In genomic region chr15:83998115-83998514, GRCm38 (mm10) we compare ENCODE assay signal across 8 mouse cellular contexts.
A peak's percentile ranks its signal among the peaks of the same experiment; 100 is the strongest.
DNase-seq lines count a peak whose midpoint lies in the region; ATAC-seq lines count a peak whose summit lies in the region.
"Had no signal": no experiment of that assay in that cellular context is flagged by ENCODE, and none has a peak within 500 bp of the region (broad histone marks: within the 10 kb centered on the region; RNA-seq: fewer than 3 reads in every experiment).

No protein-coding gene starts in this region.

- peaks cover 18% of the 10 kb centered on the region for H3K27me3 ChIP-seq in embryonic facial prominence, embryonic 12.5 days
- no peaks in the 10 kb centered on the region for H3K27me3 ChIP-seq in neural tube, embryonic 11.5 days (ENCODE audit: control insufficient read depth, insufficient read depth, low read length)
- H3K27me3 ChIP-seq: liver, embryonic 13.5 days had no signal

- no peaks in the 10 kb centered on the region for H3K9me3 ChIP-seq in embryonic facial prominence, embryonic 12.5 days
- no peaks in the 10 kb centered on the region for H3K9me3 ChIP-seq in neural tube, embryonic 11.5 days (ENCODE audit: control insufficient read depth, low read length)
- H3K9me3 ChIP-seq: liver, embryonic 13.5 days had no signal

- no peak for ATAC-seq in embryonic facial prominence, embryonic 12.5 days (ENCODE audit: insufficient number of reproducible peaks, insufficient read depth, low FRiP score, low TSS enrichment)
- no peak for ATAC-seq in neural tube, embryonic 11.5 days (ENCODE audit: insufficient read depth, low FRiP score, low TSS enrichment)
- ATAC-seq in erythroblast, adult 5-6 weeks (replicated peaks; ENCODE audit: low FRiP score, poor library complexity, severe bottlenecking): no peak

- peak; percentile 69 for DNase-seq in cerebellum, adult 9-11 months
- peak; percentile 45 to 47 for DNase-seq in heart, postnatal 10 days
- DNase-seq in left cerebral cortex, postnatal 14 days (ENCODE audit: low spot score in 2 of 2): peak; percentile 70 to 87
- peak; percentile 33 for DNase-seq in neural tube, embryonic 11.5 days (ENCODE audit: low spot score)
- DNase-seq in spleen, adult 18-20 months: no peak
- DNase-seq: liver, embryonic 13.5 days had no signal

- no peaks in the 10 kb centered on the region for H3K36me3 ChIP-seq in embryonic facial prominence, embryonic 12.5 days
- H3K36me3 ChIP-seq in neural tube, embryonic 11.5 days (ENCODE audit: control insufficient read depth, insufficient read depth, low read length): no peaks in the 10 kb centered on the region
- H3K36me3 ChIP-seq: liver, embryonic 13.5 days had no signal

- H3K4me1 ChIP-seq in embryonic facial prominence, embryonic 12.5 days: peaks cover 3% of the 10 kb centered on the region
- H3K4me1 ChIP-seq in neural tube, embryonic 11.5 days (ENCODE audit: control insufficient read depth, insufficient read depth, low read length): no peaks in the 10 kb centered on the region
- H3K4me1 ChIP-seq: liver, embryonic 13.5 days had no signal

- H3K9ac ChIP-seq in embryonic facial prominence, embryonic 12.5 days: no peak overlapping the region
- no peak overlapping the region for H3K9ac ChIP-seq in neural tube, embryonic 11.5 days (ENCODE audit: low read length)
- H3K9ac ChIP-seq: liver, embryonic 13.5 days had no signal

- peak overlapping the region; percentile 40 for H3K4me2 ChIP-seq in embryonic facial prominence, embryonic 12.5 days (replicated peaks)
- peak overlapping the region; percentile 27 for H3K4me2 ChIP-seq in neural tube, embryonic 11.5 days (ENCODE audit: low read depth)
- H3K4me2 ChIP-seq: liver, embryonic 13.5 days had no signal

- 5% methylated on average over 19 of the region's 19 CpGs for WGBS in embryonic facial prominence, embryonic 12.5 days
- whole genome bisulfite sequencing in neural tube, embryonic 11.5 days: 9% methylated on average over 19 of the region's 19 CpGs

- no peak overlapping the region for H3K4me3 ChIP-seq in embryonic facial prominence, embryonic 12.5 days
- no peak overlapping the region for H3K4me3 ChIP-seq in neural tube, embryonic 11.5 days (ENCODE audit: low read depth, low read length)
- H3K4me3 ChIP-seq: liver, embryonic 13.5 days had no signal

- H3K27ac ChIP-seq in embryonic facial prominence, embryonic 12.5 days: no peak overlapping the region
- no peak overlapping the region for H3K27ac ChIP-seq in neural tube, embryonic 11.5 days (ENCODE audit: low read depth, low read length)
- H3K27ac ChIP-seq: liver, embryonic 13.5 days had no signal

- intact Hi-C loops in heart, postnatal 10 days (cut with DNase I): no loop called here
- intact Hi-C loops in left cerebral cortex, postnatal 14 days (cut with DNase I): no loop called here

Comparison
In these comparisons a context has a peak if more than half of its experiments do, and no peak if none do; other contexts are left out.
1. DNase-seq: peak in cerebellum, adult 9-11 months (single experiment), heart, postnatal 10 days (2 of 2), left cerebral cortex, postnatal 14 days (2 of 2) and neural tube, embryonic 11.5 days (single experiment); none in spleen, adult 18-20 months (0 of 2).